Comparison of ENCODE assay signal across 8 mouse cellular contexts in the genomic region with DNA sequence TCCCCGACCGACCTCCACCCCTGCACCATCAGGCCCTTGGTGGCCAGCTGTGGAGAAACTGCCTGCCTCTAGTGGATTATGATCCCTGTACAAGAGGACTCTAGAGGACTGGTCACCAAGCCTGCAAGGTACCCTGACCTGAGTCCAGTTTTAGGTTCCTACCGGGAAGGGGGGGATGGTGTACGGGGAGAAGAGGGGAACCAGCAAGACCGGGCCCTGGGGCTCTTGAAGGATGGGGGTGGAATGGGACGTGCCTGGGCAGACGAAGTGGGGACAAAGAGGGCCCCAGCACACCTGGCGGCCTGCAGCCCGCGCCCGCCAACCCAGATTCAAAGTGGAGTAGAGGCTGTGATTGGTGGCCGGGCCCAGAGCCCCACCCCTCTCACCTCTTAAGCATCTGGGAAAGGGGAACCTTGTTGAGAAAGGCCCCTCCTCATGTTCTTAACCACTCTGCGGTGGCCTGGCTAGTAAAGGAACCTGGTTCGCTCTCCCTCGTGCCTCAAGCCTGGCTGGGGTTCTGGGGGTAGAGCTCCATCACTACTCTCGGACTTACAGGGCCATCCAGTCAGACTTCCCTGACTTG. TPM values are rescaled to one million over a fixed set of nuclear protein-coding genes. Genes with fewer than 3 reads are reported as not detected.
A peak's percentile ranks its signal among the peaks of the same experiment; 100 is the strongest.
DNase-seq lines count a peak whose midpoint lies in the region; ATAC-seq and TF ChIP-seq lines count a peak whose summit lies in the region.

No protein-coding gene starts in this region.

- no peaks in the 10 kb centered on the region for H3K27me3 ChIP-seq in limb, embryonic 14.5 days (ENCODE audit: control insufficient read depth, insufficient read depth, low read length)
- H3K27me3 ChIP-seq in midbrain, embryonic 15.5 days (replicated peaks): no peaks in the 10 kb centered on the region
- no peaks in the 10 kb centered on the region for H3K27me3 ChIP-seq in thymus, adult 2 months (ENCODE audit: control insufficient read depth, insufficient read depth, low read length)

- no peaks in the 10 kb centered on the region for H3K36me3 ChIP-seq in limb, embryonic 14.5 days (ENCODE audit: control insufficient read depth, insufficient read depth, low read length)
- H3K36me3 ChIP-seq in midbrain, embryonic 15.5 days (replicated peaks): no peaks in the 10 kb centered on the region
- no peaks in the 10 kb centered on the region for H3K36me3 ChIP-seq in thymus, adult 2 months (ENCODE audit: control insufficient read depth, insufficient read depth, low read length)

- no peaks in the 10 kb centered on the region for H3K9me3 ChIP-seq in limb, embryonic 14.5 days (ENCODE audit: control insufficient read depth, low read length)
- H3K9me3 ChIP-seq in midbrain, embryonic 15.5 days: no peaks in the 10 kb centered on the region

- H3K4me1 ChIP-seq in limb, embryonic 14.5 days (ENCODE audit: control insufficient read depth, insufficient read depth, low read length): peaks cover 46% of the 10 kb centered on the region
- peaks cover 46% of the 10 kb centered on the region for H3K4me1 ChIP-seq in midbrain, embryonic 15.5 days
- peaks cover 46% of the 10 kb centered on the region for H3K4me1 ChIP-seq in thymus, adult 2 months (replicated peaks; ENCODE audit: control insufficient read depth, insufficient read depth, low read length)

- TF ChIP-seq CTCF in thymus, adult 2 months (IDR thresholded peaks at IDR 0.05; ENCODE audit: borderline replicate concordance, control insufficient read depth, extremely low read depth, insufficient read depth, low read length, poor library complexity): no peak

- peak overlapping the region; percentile 99 for H3K27ac ChIP-seq in limb, embryonic 14.5 days (replicated peaks; ENCODE audit: low read depth, low read length)
- H3K27ac ChIP-seq in midbrain, embryonic 15.5 days: peak overlapping the region; percentile 96
- peak overlapping the region; percentile 77 for H3K27ac ChIP-seq in thymus, adult 2 months (ENCODE audit: control insufficient read depth, insufficient read depth, low read length)

- H3K4me2 ChIP-seq in limb, embryonic 14.5 days (replicated peaks; ENCODE audit: low read depth, low read length, severe bottlenecking): peak overlapping the region; percentile 77
- peak overlapping the region; percentile 83 for H3K4me2 ChIP-seq in midbrain, embryonic 15.5 days

- no peak; the same call in 1 of the 2 replicates for TF ChIP-seq POLR2A in limb, embryonic 14.5 days (IDR thresholded peaks at IDR 0.05; ENCODE audit: borderline replicate concordance, extremely low read depth, insufficient read depth, insufficient read length)
- 0 out of 2 replicates have a peak, but pooled peaks have one; percentile 10 for TF ChIP-seq POLR2A in thymus, adult 2 months (IDR thresholded peaks at IDR 0.05; ENCODE audit: control insufficient read depth, extremely low read depth, insufficient read depth, low read length, poor library complexity)

- peak overlapping the region; percentile 80 for H3K9ac ChIP-seq in limb, embryonic 14.5 days (ENCODE audit: low read depth, low read length, severe bottlenecking)
- peak overlapping the region; percentile 71 for H3K9ac ChIP-seq in midbrain, embryonic 15.5 days

- ATAC-seq in granulocyte monocyte progenitor cell, adult 5-6 weeks (replicated peaks; ENCODE audit: poor library complexity, severe bottlenecking): peak; percentile 46
- peak; percentile 28 for ATAC-seq in limb, embryonic 14.5 days (ENCODE audit: low FRiP score, low read depth)
- ATAC-seq in midbrain, embryonic 15.5 days (replicated peaks): peak; percentile 4

- intact Hi-C loops in left cerebral cortex, postnatal 36 days (cut with DNase I): no loop called here

- H3K4me3 ChIP-seq in limb, embryonic 14.5 days (replicated peaks; ENCODE audit: low read length): peak overlapping the region; percentile 44
- peak overlapping the region; percentile 53 for H3K4me3 ChIP-seq in midbrain, embryonic 15.5 days
- peak overlapping the region; percentile 57 for H3K4me3 ChIP-seq in thymus, adult 2 months (ENCODE audit: control insufficient read depth, insufficient read depth, low read length)

- WGBS in limb, embryonic 14.5 days: 7% methylated on average over 14 of the region's 16 CpGs
- WGBS in midbrain, embryonic 15.5 days: 16% methylated on average over 16 of the region's 16 CpGs
- 14% methylated on average over 16 of the region's 16 CpGs for WGBS in thymus, adult 2 months

- DNase-seq in cerebellum, adult 11-12 months: peak; percentile 67
- no peak for DNase-seq in cerebellum, adult 8-10 months
- DNase-seq in R1 (ENCODE audit: low read depth, low spot score): peak; percentile 96
- peak; percentile 80 for DNase-seq in limb, embryonic 14.5 days (ENCODE audit: low spot score)
- DNase-seq in thymus, adult 2 months: peak; percentile 70
- no peak for DNase-seq in left cerebral cortex, postnatal 36 days (ENCODE audit: low spot score in 2 of 2)

RNA-seq across cellular contexts. Expression of a gene that starts 23.3 kb away (rescaled TPM):
- 3,814 and 3,953 TPM in 2 replicates for total RNA-seq in granulocyte monocyte progenitor cell, adult 5-6 weeks (2014; fragmentation: Nextera tagmentation)
- 7,771 and 8,789 TPM in 2 replicates for total RNA-seq in granulocyte monocyte progenitor cell, adult 5-6 weeks (2017)
- 1,648 and 3,055 TPM in 2 replicates for polyA plus RNA-seq in limb, embryonic 14.5 days (2012; rRNA removed)
- 2,429 and 2,674 TPM in 2 replicates for polyA plus RNA-seq in limb, embryonic 14.5 days (2014; fragmentation: Nextera tagmentation; extraction: Ambion mirVana)
- polyA plus RNA-seq in midbrain, embryonic 15.5 days (2015; fragmentation: Nextera tagmentation; extraction: Ambion mirVana): 1,373 and 1,532 TPM in 2 replicates
- polyA plus RNA-seq in thymus, adult 2 months (2012; rRNA removed): 2,341 and 3,054 TPM in 2 replicates
- total RNA-seq in left cerebral cortex, postnatal 36 days (2021): 100 to 1,000 TPM; 384 TPM

Comparison
In these comparisons a context has a peak if more than half of its experiments do, and no peak if none do; other contexts are left out.
1. DNase-seq: peak in cerebellum, adult 11-12 months (single experiment), R1 (single experiment), limb, embryonic 14.5 days (single experiment) and thymus, adult 2 months (single experiment); none in cerebellum, adult 8-10 months (single experiment) and left cerebral cortex, postnatal 36 days (0 of 2).
2. Peak in every context shown above with its lines, with median percentiles within 50 percentile points of each other: ATAC-seq, H3K27ac ChIP-seq and H3K4me3 ChIP-seq.